Mouse (Mus musculus) layer of hippocampus, adult 9-10 months (tissue): ENCODE results near the gene Cavin2.

ENCODE experiments used
- DNase-seq: peaks from one replicate; pipeline ENCODE4 v3.0.0; 2022; ENCODE audit warnings: low spot score

Gene Cavin2

GRCm38 (mm10) chr1:51288755-51289619 lies at the start of gene Cavin2:
Gene Cavin2, plus strand, starts transcription at chr1:51289126.
- DNase-seq = no peak

- no peak for DNase-seq
Observed at GRCm38 (mm10) chr1:51241311-51241986, 47.5 kb upstream of the Cavin2 start.

- DNase-seq = peak; percentile 29
Observed at GRCm38 (mm10) chr1:51243294-51243693, 45.6 kb upstream of the Cavin2 start.

GRCm38 (mm10) chr1:51243869-51244268 lies 45.1 kb upstream of the Cavin2 start:
- DNase-seq = no peak

- no peak for DNase-seq
Observed at GRCm38 (mm10) chr1:51245381-51245780, 43.5 kb upstream of the Cavin2 start.

- DNase-seq = no peak
Observed at GRCm38 (mm10) chr1:51250302-51250701, 38.6 kb upstream of the Cavin2 start.

GRCm38 (mm10) chr1:51265118-51265800 lies 23.7 kb upstream of the Cavin2 start:
- DNase-seq = no peak

GRCm38 (mm10) chr1:51265926-51266325 lies 23.0 kb upstream of the Cavin2 start:
- no peak for DNase-seq

- DNase-seq = no peak
Observed at GRCm38 (mm10) chr1:51267125-51267524, 21.8 kb upstream of the Cavin2 start.

GRCm38 (mm10) chr1:51268225-51268624 lies 20.7 kb upstream of the Cavin2 start:
- DNase-seq = no peak

- no peak for DNase-seq
Observed at GRCm38 (mm10) chr1:51270196-51270935, 18.6 kb upstream of the Cavin2 start.

- no peak for DNase-seq
Observed at GRCm38 (mm10) chr1:51271845-51272244, 17.1 kb upstream of the Cavin2 start.

GRCm38 (mm10) chr1:51272583-51273201 lies 16.2 kb upstream of the Cavin2 start:
- no peak for DNase-seq

GRCm38 (mm10) chr1:51277879-51278567 lies 10.9 kb upstream of the Cavin2 start:
- DNase-seq = no peak

- no peak for DNase-seq
Observed at GRCm38 (mm10) chr1:51288201-51288600, 725 bp upstream of the Cavin2 start.

- no peak for DNase-seq
Observed at GRCm38 (mm10) chr1:51289620-51290445, 907 bp downstream of the Cavin2 start.

GRCm38 (mm10) chr1:51290634-51291033 lies 1.7 kb downstream of the Cavin2 start:
- DNase-seq = no peak

- DNase-seq = peak; percentile 36
Observed at GRCm38 (mm10) chr1:51292348-51292747, 3.4 kb downstream of the Cavin2 start.

GRCm38 (mm10) chr1:51300295-51300930 lies 11.5 kb downstream of the Cavin2 start:
- no peak for DNase-seq

GRCm38 (mm10) chr1:51307056-51307455 lies 18.1 kb downstream of the Cavin2 start:
- DNase-seq = no peak
